8 mouse cellular contexts compared by ENCODE assay signal in the genomic region with DNA sequence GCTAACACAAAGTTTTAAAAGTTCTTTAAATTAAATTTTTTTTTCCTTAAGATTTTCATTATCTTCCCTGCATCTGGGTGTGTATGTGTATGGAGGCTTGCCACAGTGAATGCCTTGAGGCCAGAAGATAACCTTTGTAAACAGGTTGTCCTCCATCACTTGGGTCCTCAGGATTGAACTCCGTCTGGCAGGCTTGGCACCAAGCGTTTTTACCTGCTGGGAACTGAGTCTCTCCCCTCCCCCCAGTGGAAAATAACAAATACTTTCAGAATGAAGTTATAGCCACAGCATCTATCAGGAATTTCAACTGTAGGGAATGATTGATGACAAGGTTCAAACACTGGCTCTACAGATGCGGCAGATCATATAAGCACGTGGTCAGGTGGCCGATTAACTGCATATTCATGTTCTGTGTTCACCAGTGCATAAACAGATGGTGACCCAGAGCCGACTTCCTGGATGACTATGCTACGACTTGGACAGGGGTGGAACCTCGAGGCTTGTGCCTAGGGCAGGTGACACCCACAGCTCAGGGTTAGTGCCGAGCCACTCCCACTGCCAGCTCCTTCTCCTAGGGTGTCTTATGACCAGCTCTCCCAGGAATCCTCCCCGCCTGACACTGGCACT. TPM values are rescaled to one million over a fixed set of nuclear protein-coding genes. Genes with fewer than 3 reads are reported as not detected.
DNase-seq lines count a peak whose midpoint lies in the region; ATAC-seq and TF ChIP-seq lines count a peak whose summit lies in the region.

No protein-coding gene starts in this region.

- H3K27ac ChIP-seq in ES-Bruce4 (ENCODE audit: insufficient read depth, low read length) (peak overlapping the region; percentile 62), macrophage (peak overlapping the region; percentile 54)
- no peak overlapping the region for H3K27ac ChIP-seq in embryonic facial prominence, embryonic 13.5 days
- peak overlapping the region; percentile 82 to 84 for H3K27ac ChIP-seq in heart, embryonic 14.5 days (replicated peaks in 1 of 2; ENCODE audit: control insufficient read depth in 1 of 2, insufficient read depth in 1 of 2, low read depth in 2 of 2, low read length in 2 of 2)

- 0 out of 2 replicates have a peak overlapping the region, but pooled peaks have one; percentile 10 for H3K9ac ChIP-seq in ES-Bruce4 (ENCODE audit: low read depth, poor library complexity, severe bottlenecking)
- H3K9ac ChIP-seq in embryonic facial prominence, embryonic 13.5 days = peak overlapping the region; percentile 60
- H3K9ac ChIP-seq in heart, embryonic 14.5 days (ENCODE audit: low read length) = peak overlapping the region; percentile 83

- H3K4me3 ChIP-seq in ES-Bruce4 (ENCODE audit: low read depth, low read length) (peak overlapping the region; percentile 42), macrophage (ENCODE audit: inconsistent target) (peak overlapping the region; percentile 68)
- peak overlapping the region; percentile 100 for H3K4me3 ChIP-seq in embryonic facial prominence, embryonic 13.5 days
- peak overlapping the region; percentile 54 to 95 for H3K4me3 ChIP-seq in heart, embryonic 14.5 days (ENCODE audit: control insufficient read depth in 1 of 2, insufficient read depth in 1 of 2, low read depth in 1 of 2, low read length in 2 of 2)

- H3K36me3 ChIP-seq in ES-Bruce4 (ENCODE audit: control insufficient read depth, insufficient read depth, low read length, poor library complexity, severe bottlenecking) (no peaks in the 10 kb centered on the region; the same call in 1 of the 2 replicates), macrophage (ENCODE audit: inconsistent target) (peaks cover 6% of the 10 kb centered on the region; the same call in 1 of the 2 replicates)
- H3K36me3 ChIP-seq in embryonic facial prominence, embryonic 13.5 days = peaks cover 28% of the 10 kb centered on the region
- peaks cover 18% of the 10 kb centered on the region for H3K36me3 ChIP-seq in heart, embryonic 14.5 days (ENCODE audit: control insufficient read depth, insufficient read depth, low read length)

- no peaks in the 10 kb centered on the region for H3K27me3 ChIP-seq in ES-Bruce4 (ENCODE audit: control insufficient read depth, insufficient read depth, low read length, poor library complexity, severe bottlenecking)
- no peaks in the 10 kb centered on the region for H3K27me3 ChIP-seq in embryonic facial prominence, embryonic 13.5 days
- no peaks in the 10 kb centered on the region for H3K27me3 ChIP-seq in heart, embryonic 14.5 days (ENCODE audit: control insufficient read depth, insufficient read depth, low read length)

- TF ChIP-seq POLR2A in ES-Bruce4 (IDR thresholded peaks at IDR 0.05; ENCODE audit: insufficient read depth, low read length) = no peak

- H3K79me2 ChIP-seq in macrophage (ENCODE audit: inconsistent target) = peaks cover 14% of the 10 kb centered on the region; the same call in 1 of the 2 replicates

- WGBS in embryonic facial prominence, embryonic 13.5 days = 12% methylated on average over 10 of the region's 10 CpGs
- 6% methylated on average over 10 of the region's 10 CpGs for WGBS in heart, embryonic 14.5 days
- 16% methylated on average over 10 of the region's 10 CpGs for WGBS in macrophage (ENCODE audit: missing documents)

- TF ChIP-seq CTCF in ES-Bruce4 (IDR thresholded peaks at IDR 0.05; ENCODE audit: low read depth, low read length) = no peak

- peak; percentile 29; the same call in 1 of the 2 replicates for TF ChIP-seq EP300 in ES-Bruce4 (IDR thresholded peaks at IDR 0.05; ENCODE audit: insufficient read depth, low read depth, low read length)

- peak; percentile 60 for DNase-seq in adrenal gland, adult 8-10 months
- peak; percentile 61 for DNase-seq in kidney, postnatal 10 days
- peak; percentile 60 to 73 for DNase-seq in spleen, postnatal 10 days (ENCODE audit: low spot score in 2 of 2)
- DNase-seq in frontal cortex, postnatal 10 days (ENCODE audit: low spot score in 2 of 2) = no peak

- peak; percentile 45; the same call in 1 of the 2 replicates for ATAC-seq in embryonic facial prominence, embryonic 13.5 days (ENCODE audit: insufficient number of reproducible peaks, insufficient read depth, low FRiP score, low TSS enrichment, low read depth)
- ATAC-seq in heart, embryonic 14.5 days (ENCODE audit: insufficient number of reproducible peaks, insufficient read depth, low FRiP score, low read depth) = peak; percentile 70

- peak overlapping the region; percentile 95 for H3K4me2 ChIP-seq in embryonic facial prominence, embryonic 13.5 days
- H3K4me2 ChIP-seq in heart, embryonic 14.5 days (ENCODE audit: low read length) = peak overlapping the region; percentile 89

- H3K9me3 ChIP-seq in ES-Bruce4 (replicated peaks; ENCODE audit: control insufficient read depth, insufficient read depth, low read length, poor library complexity, severe bottlenecking) = no peaks in the 10 kb centered on the region
- H3K9me3 ChIP-seq in embryonic facial prominence, embryonic 13.5 days = no peaks in the 10 kb centered on the region
- H3K9me3 ChIP-seq in heart, embryonic 14.5 days (ENCODE audit: control insufficient read depth, low read length) = no peaks in the 10 kb centered on the region

- no peaks in the 10 kb centered on the region for H3K4me1 ChIP-seq in ES-Bruce4 (ENCODE audit: control insufficient read depth, insufficient read depth, low read length)
- H3K4me1 ChIP-seq in embryonic facial prominence, embryonic 13.5 days = peaks cover 20% of the 10 kb centered on the region
- H3K4me1 ChIP-seq in heart, embryonic 14.5 days (ENCODE audit: control insufficient read depth in 2 of 2, insufficient read depth in 2 of 2, low read length in 2 of 2) = peaks cover 7 to 17% of the 10 kb centered on the region in 2 experiments

RNA-seq across cellular contexts. Expression of a gene that starts 0.9 kb away (rescaled TPM):
- polyA plus RNA-seq in ES-Bruce4 (2011; ENCODE audit: insufficient read depth, insufficient read length, low read depth, missing spikeins) (64.2 and 66.4 TPM in 2 replicates), macrophage (2018) (61.3 to 79.8 TPM (median 77.3 TPM) in 3 replicates)
- total RNA-seq in adrenal gland, adult 8-10 months (2022) = 100 to 1,000 TPM; 168 to 223 (median 188) TPM
- polyA plus RNA-seq in embryonic facial prominence, embryonic 13.5 days (2015; fragmentation: Nextera tagmentation; extraction: Ambion mirVana) = 166 and 167 TPM in 2 replicates
- polyA plus RNA-seq in heart, embryonic 14.5 days (2014; fragmentation: Nextera tagmentation; extraction: Ambion mirVana) = 208 and 213 TPM in 2 replicates
- total RNA-seq in macrophage (2018; cell fraction: chromatin; rRNA removed) = 10 to 100 TPM in 25 of 26 experiments, 1 to 10 TPM in 1; 8.9 to 29.0 (median 18.1) TPM
- total RNA-seq in macrophage (2018; cell fraction: cytosol; rRNA removed) = 10 to 100 TPM; 46.4 to 82.9 (median 59.8) TPM
- total RNA-seq in macrophage (2018; cell fraction: nucleus; rRNA removed) = 10 to 100 TPM; 16.5 to 35.1 (median 24.2) TPM

RNA-seq across cellular contexts. Expression of a gene that starts 5.9 kb away (rescaled TPM):
- polyA plus RNA-seq in ES-Bruce4 (2011; ENCODE audit: insufficient read depth, insufficient read length, low read depth, missing spikeins) = 16.8 and 18.2 TPM in 2 replicates
- total RNA-seq in adrenal gland, adult 8-10 months (2022) = 10 to 100 TPM in 2 of 4 experiments, 1 to 10 TPM in 2; 6.3 to 12.4 (median 9.5) TPM
- polyA plus RNA-seq in embryonic facial prominence, embryonic 13.5 days (2015; fragmentation: Nextera tagmentation; extraction: Ambion mirVana) = 21.1 and 22.1 TPM in 2 replicates
- 4.1 and 4.3 TPM in 2 replicates for polyA plus RNA-seq in heart, embryonic 14.5 days (2014; fragmentation: Nextera tagmentation; extraction: Ambion mirVana)
- total RNA-seq in macrophage (2018; cell fraction: chromatin; rRNA removed) = 1 to 10 TPM in 3 of 26 experiments, under 1 TPM in 14, not detected in 9; 0.26 to 1.4 (median 0.49) TPM
- 1 to 10 TPM in 15 of 26 experiments, under 1 TPM in 11; 0.68 to 1.5 (median 1.0) TPM for total RNA-seq in macrophage (2018; cell fraction: cytosol; rRNA removed)
- total RNA-seq in macrophage (2018; cell fraction: nucleus; rRNA removed) = 1 to 10 TPM in 4 of 26 experiments, under 1 TPM in 19, not detected in 3; 0.24 to 1.7 (median 0.64) TPM
- polyA plus RNA-seq in macrophage (2018) = 0.35 to 0.98 TPM (median 0.72 TPM) in 3 replicates

RNA-seq across cellular contexts. Expression of a gene that starts 29.4 kb away (rescaled TPM):
- 0.81 and 1.5 TPM in 2 replicates for polyA plus RNA-seq in ES-Bruce4 (2011; ENCODE audit: insufficient read depth, insufficient read length, low read depth, missing spikeins)
- total RNA-seq in adrenal gland, adult 8-10 months (2022) = not detected
- 3.4 and 3.6 TPM in 2 replicates for polyA plus RNA-seq in embryonic facial prominence, embryonic 13.5 days (2015; fragmentation: Nextera tagmentation; extraction: Ambion mirVana)
- 0.12 TPM in 1 of 2 replicates, not detected in the other for polyA plus RNA-seq in heart, embryonic 14.5 days (2014; fragmentation: Nextera tagmentation; extraction: Ambion mirVana)
- not detected for total RNA-seq in macrophage (2018; cell fraction: chromatin; rRNA removed)
- total RNA-seq in macrophage (2018; cell fraction: cytosol; rRNA removed) = not detected
- not detected for total RNA-seq in macrophage (2018; cell fraction: nucleus; rRNA removed)
- not detected in 3 replicates for polyA plus RNA-seq in macrophage (2018)

RNA-seq across cellular contexts. Expression of a gene that starts 52.5 kb away (rescaled TPM):
- polyA plus RNA-seq in ES-Bruce4 (2011; ENCODE audit: insufficient read depth, insufficient read length, low read depth, missing spikeins) = 22.0 and 22.3 TPM in 2 replicates
- total RNA-seq in adrenal gland, adult 8-10 months (2022) = 1 to 10 TPM; 4.4 to 6.1 (median 5.6) TPM
- polyA plus RNA-seq in embryonic facial prominence, embryonic 13.5 days (2015; fragmentation: Nextera tagmentation; extraction: Ambion mirVana) = 11.9 and 12.8 TPM in 2 replicates
- polyA plus RNA-seq in heart, embryonic 14.5 days (2014; fragmentation: Nextera tagmentation; extraction: Ambion mirVana) = 5.2 and 5.6 TPM in 2 replicates
- total RNA-seq in macrophage (2018; cell fraction: chromatin; rRNA removed) = 10 to 100 TPM in 11 of 26 experiments, 1 to 10 TPM in 13, under 1 TPM in 2; 0.73 to 18.5 (median 7.3) TPM
- 1 to 10 TPM in 7 of 26 experiments, under 1 TPM in 19; 0.24 to 1.5 (median 0.75) TPM for total RNA-seq in macrophage (2018; cell fraction: cytosol; rRNA removed)
- total RNA-seq in macrophage (2018; cell fraction: nucleus; rRNA removed) = 10 to 100 TPM in 1 of 26 experiments, 1 to 10 TPM in 22, under 1 TPM in 3; 0.40 to 12.3 (median 3.9) TPM
- polyA plus RNA-seq in macrophage (2018) = 0.93 to 1.9 TPM (median 0.98 TPM) in 3 replicates

Comparison
In these comparisons a context has a peak if more than half of its experiments do, and no peak if none do; other contexts are left out.
1. H3K4me3 ChIP-seq: peak in every context shown above with its lines; median percentile 100 in embryonic facial prominence, embryonic 13.5 days; 74 in heart, embryonic 14.5 days; 68 in macrophage; 42 in ES-Bruce4.
2. H3K9ac ChIP-seq: peak in every context shown above with its lines; median percentile 83 in heart, embryonic 14.5 days; 60 in embryonic facial prominence, embryonic 13.5 days; 10 in ES-Bruce4.
3. DNase-seq: peak in adrenal gland, adult 8-10 months (single experiment), kidney, postnatal 10 days (single experiment) and spleen, postnatal 10 days (2 of 2); none in frontal cortex, postnatal 10 days (0 of 2).